Mouse (Mus musculus) heart, postnatal 10 days (tissue): Measurements from ENCODE around the gene Nol3. TPM values are rescaled to one million over a fixed set of nuclear protein-coding genes. Genes with fewer than 3 reads are reported as not detected.

Experiments used
- DNase-seq, 2 experiments: peaks; one replicate each; pipeline ENCODE4 v3.0.0; 2021
- intact Hi-C: fragments of 180-260 bp; cut with DNase I; formaldehyde crosslinking; loops from one replicate; pipeline ENCODE4 v1.15.1; 2025
- microRNA-seq, 2 experiments: library from miRNA; unstranded; fragments of <30 nt; microRNA quantifications; one replicate each; pipeline ENCODE4 v1.2.0; 2022
- total RNA-seq, 2 experiments: library from RNA; stranded (reverse); gene quantifications; 2 replicates each; pipeline ENCODE4 v1.2.3; 2021

Nol3 gene
- total RNA-seq, 2 experiments from 2014 or later: 14.7 to 16.2 TPM

GRCm38 (mm10) chr8:105330325-105330724 is 54.4 kb downstream of the Nol3 start:
- no peak for DNase-seq
- intact Hi-C loops: no loop called here

GRCm38 (mm10) chr8:105331469-105331868 is 55.5 kb downstream of the Nol3 start:
- DNase-seq: no peak
- intact Hi-C loops: no loop called here

Small RNA genes lying within 50 kb of the gene (microRNA-seq; reads per million reads assigned to microRNA genes)
- gene Gm27320 (0 reads per million in 2 experiments), gene Mir328 (1,099 to 1,775 reads per million in 2 experiments)

Other genes with a start within 250 kb of the Nol3 start
- gene Ces3a, start 227.5 kb upstream of the Nol3 start, total RNA-seq: not detected
- gene Ces3b, start 192.4 kb upstream of the Nol3 start, total RNA-seq: under 1 TPM in 1 of 2 experiments, not detected in 1; 0.10 TPM
- gene Ces4a, start 144.3 kb upstream of the Nol3 start, total RNA-seq: not detected
- gene Cbfb, start 105.5 kb upstream of the Nol3 start, total RNA-seq: 10 to 100 TPM; 32.4 to 37.0 TPM
- 10 to 100 TPM; 18.2 to 19.5 TPM for gene D230025D16Rik, start 51.0 kb upstream of the Nol3 start, total RNA-seq
- gene B3gnt9, start 21.0 kb upstream of the Nol3 start, total RNA-seq: 1 to 10 TPM; 8.9 to 9.5 TPM
- 1 to 10 TPM; 9.1 to 9.7 TPM for gene Tradd, start 11.5 kb upstream of the Nol3 start, total RNA-seq
- 1 to 10 TPM; 2.8 to 4.1 TPM for gene Fbxl8, start 11.5 kb upstream of the Nol3 start, total RNA-seq
- gene Hsf4, start 6.3 kb upstream of the Nol3 start, total RNA-seq: under 1 TPM; 0.84 to 0.94 TPM
- gene 4931428F04Rik, start 13.7 kb downstream of the Nol3 start, total RNA-seq: 1 to 10 TPM; 2.8 to 6.3 TPM
- gene Exoc3l, start 20.0 kb downstream of the Nol3 start, total RNA-seq: 10 to 100 TPM; 11.6 to 13.6 TPM
- 10 to 100 TPM; 25.6 to 29.0 TPM for gene E2f4, start 21.5 kb downstream of the Nol3 start, total RNA-seq
- 1 to 10 TPM; 1.1 to 1.5 TPM for gene Elmo3, start 29.5 kb downstream of the Nol3 start, total RNA-seq
- 1 to 10 TPM; 2.0 to 2.5 TPM for gene Lrrc29, start 50.1 kb downstream of the Nol3 start, total RNA-seq
- 10 to 100 TPM; 30.7 to 31.5 TPM for gene Tmem208, start 50.2 kb downstream of the Nol3 start, total RNA-seq
- gene Fhod1, start 71.8 kb downstream of the Nol3 start, total RNA-seq: 10 to 100 TPM; 10.9 to 11.7 TPM
- gene Slc9a5, start 72.7 kb downstream of the Nol3 start, total RNA-seq: 1 to 10 TPM; 1.7 TPM
- under 1 TPM in 1 of 2 experiments, not detected in 1; 0.12 TPM for gene Plekhg4, start 97.1 kb downstream of the Nol3 start, total RNA-seq
- gene Kctd19, start 137.4 kb downstream of the Nol3 start, total RNA-seq: under 1 TPM in 1 of 2 experiments, not detected in 1; 0.12 TPM
- gene Lrrc36, start 137.4 kb downstream of the Nol3 start, total RNA-seq: 1 to 10 TPM in 1 of 2 experiments, under 1 TPM in 1; 0.77 to 1.2 TPM
- gene Tppp3, start 195.4 kb downstream of the Nol3 start, total RNA-seq: 10 to 100 TPM; 55.8 to 56.1 TPM
- gene Zdhhc1, start 220.8 kb downstream of the Nol3 start, total RNA-seq: 10 to 100 TPM; 14.8 to 16.8 TPM
- gene Hsd11b2, start 242.6 kb downstream of the Nol3 start, total RNA-seq: 1 to 10 TPM in 1 of 2 experiments, under 1 TPM in 1; 0.60 to 2.1 TPM